Mouse (Mus musculus) Muller cell, postnatal 12 days (primary cell): ENCODE results near the gene Zfp598.
"Not testable (repeated sequence)": the region's sequence is repeated elsewhere in the genome, so short reads cannot be mapped to it uniquely, and the experiment has no call there.

Source experiments
- DNase-seq: peaks from one replicate; pipeline ENCODE4 v3.0.0-alpha.2; 2015; ENCODE audit errors: inconsistent ontology term

Zfp598 gene

GRCm38 (mm10) chr17:24687599-24687998, 18.1 kb downstream of the Zfp598 start:
- no peak for DNase-seq

GRCm38 (mm10) chr17:24689251-24690081, 20.0 kb downstream of the Zfp598 start, which contains the start of gene Syngr3:
Gene Syngr3 (minus strand): TSS chr17:24689955.
- DNase-seq = peak; percentile 49

- DNase-seq = no peak
Measured at GRCm38 (mm10) chr17:24692385-24692784, 22.9 kb downstream of the Zfp598 start.

GRCm38 (mm10) chr17:24695326-24696010, 26.0 kb downstream of the Zfp598 start:
- no peak for DNase-seq

- peak; percentile 94 for DNase-seq
Measured at GRCm38 (mm10) chr17:24696011-24696697, 26.7 kb downstream of the Zfp598 start, which contains the start of the genes Gfer and Noxo1. Gene Gfer (minus strand): TSS chr17:24696156. Gene Noxo1 (plus strand): TSS chr17:24696234.

- peak; percentile 54 for DNase-seq
Measured at GRCm38 (mm10) chr17:24697985-24698384, 28.5 kb downstream of the Zfp598 start.

- no peak for DNase-seq
Measured at GRCm38 (mm10) chr17:24698715-24699114, 29.2 kb downstream of the Zfp598 start.

GRCm38 (mm10) chr17:24699473-24699872, 30.0 kb downstream of the Zfp598 start:
- DNase-seq = no peak

- DNase-seq = no peak
Measured at GRCm38 (mm10) chr17:24701251-24701650, 31.8 kb downstream of the Zfp598 start.

- DNase-seq = no peak
Measured at GRCm38 (mm10) chr17:24705821-24706220, 36.3 kb downstream of the Zfp598 start.

GRCm38 (mm10) chr17:24706982-24707800, 37.7 kb downstream of the Zfp598 start, which contains the start of gene Tbl3:
Gene Tbl3 (minus strand): TSS chr17:24707660.
- peak; percentile 89 for DNase-seq

- DNase-seq = peak; percentile 59
Measured at GRCm38 (mm10) chr17:24707801-24708425, 38.4 kb downstream of the Zfp598 start.

- DNase-seq = no peak
Measured at GRCm38 (mm10) chr17:24708646-24709045, 39.2 kb downstream of the Zfp598 start.

GRCm38 (mm10) chr17:24715556-24715955, 46.1 kb downstream of the Zfp598 start:
- peak; percentile 42 for DNase-seq

GRCm38 (mm10) chr17:24716166-24716682, 46.7 kb downstream of the Zfp598 start:
- DNase-seq = no peak

- no peak for DNase-seq
Measured at GRCm38 (mm10) chr17:24717943-24718342, 48.5 kb downstream of the Zfp598 start, which contains the start of the genes Rnf151 and Rps2. Gene Rnf151 (minus strand): TSS chr17:24718063. Gene Rps2 (plus strand): TSS chr17:24718116.

GRCm38 (mm10) chr17:24718938-24719337, 49.5 kb downstream of the Zfp598 start:
- DNase-seq = not testable (repeated sequence)

- DNase-seq = peak; percentile 98
Measured at GRCm38 (mm10) chr17:24719494-24720222, 50.2 kb downstream of the Zfp598 start.

- not testable (repeated sequence) for DNase-seq
Measured at GRCm38 (mm10) chr17:24720616-24721015, 51.1 kb downstream of the Zfp598 start.
